Mouse (Mus musculus) embryonic facial prominence, embryonic 11.5 days (tissue): ENCODE data around the gene Slc50a1. TPM values are rescaled to one million over a fixed set of nuclear protein-coding genes. Genes with fewer than 3 reads are reported as not detected.
A peak's percentile ranks its signal among the peaks of the same experiment; 100 is the strongest.

Experiments used
- ATAC-seq: fragments of 200-750 bp; cut with Nextera tagmentation; replicated peaks from 2 replicates; pipeline ENCODE4 v1.8.0; 2017; ENCODE audit warnings: low read depth; ENCODE audit not compliant: insufficient number of reproducible peaks, low FRiP score, low TSS enrichment
- DNase-seq: peaks from one replicate; pipeline ENCODE4 v3.0.0-alpha.2; 2015; ENCODE audit warnings: low spot score
- H3K27ac ChIP-seq: fragments of 300-500 bp; sonication (generic); replicated peaks from 2 replicates; pipeline ENCODE4 v1.5.1; 2014; ENCODE audit warnings: mild to moderate bottlenecking, low read depth, low read length, control low read depth
- H3K27me3 ChIP-seq: fragments of 300-500 bp; sonication (generic); 2 replicates; pipeline ENCODE4 v1.6.1; 2014; ENCODE audit warnings: mild to moderate bottlenecking, low read length, moderate library complexity, mixed read lengths; ENCODE audit not compliant: control insufficient read depth, insufficient read depth
- H3K36me3 ChIP-seq: fragments of 300-500 bp; sonication (generic); replicated peaks from 2 replicates; pipeline ENCODE4 v1.6.1; 2014; ENCODE audit warnings: low read depth, mild to moderate bottlenecking, low read length, moderate library complexity, mixed read lengths; ENCODE audit not compliant: control insufficient read depth, insufficient read depth
- H3K4me1 ChIP-seq: fragments of 300-500 bp; sonication (generic); 2 replicates; pipeline ENCODE4 v1.6.1; 2014; ENCODE audit warnings: low read length, mixed read lengths; ENCODE audit not compliant: control insufficient read depth, insufficient read depth
- H3K4me2 ChIP-seq: fragments of 300-500 bp; sonication (generic); 2 replicates; pipeline ENCODE4 v1.6.1; 2014; ENCODE audit warnings: low read depth, mild to moderate bottlenecking, control low read depth, low read length, moderate library complexity
- H3K4me3 ChIP-seq: fragments of 300-500 bp; sonication (generic); 2 replicates; pipeline ENCODE4 v1.5.1; 2014; ENCODE audit warnings: low read depth, low read length, control low read depth
- H3K9ac ChIP-seq: fragments of 300-500 bp; sonication (generic); replicated peaks from 2 replicates; pipeline ENCODE4 v1.6.1; 2014; ENCODE audit warnings: mild to moderate bottlenecking, control low read depth, low read length
- H3K9me3 ChIP-seq: fragments of 300-500 bp; sonication (generic); replicated peaks from 2 replicates; pipeline ENCODE4 v1.6.1; 2016; ENCODE audit warnings: mild to moderate bottlenecking, low read length, inconsistent platforms, mixed read lengths; ENCODE audit not compliant: control insufficient read depth
- whole genome bisulfite sequencing: fragments of 180-500 bp; shearing (Covaris S2); extraction: QIAGEN DNeasy Blood & Tissue Kit; methylation state at CpG from one replicate; pipeline ENCODE4 v1.1.7; 2014; 5-methylcytosine and 5-hydroxymethylcytosine counted together
- polyA plus RNA-seq: library from polyadenylated mRNA; unstranded; fragments of >200 nt; fragmentation: Nextera tagmentation; extraction: Ambion mirVana; gene quantifications from 2 replicates; pipeline ENCODE4 v1.2.1, GENCODE M21; 2014

Gene Slc50a1
- polyA plus RNA-seq, 1 experiment from 2014 or later = 39.8 TPM

DNA sequence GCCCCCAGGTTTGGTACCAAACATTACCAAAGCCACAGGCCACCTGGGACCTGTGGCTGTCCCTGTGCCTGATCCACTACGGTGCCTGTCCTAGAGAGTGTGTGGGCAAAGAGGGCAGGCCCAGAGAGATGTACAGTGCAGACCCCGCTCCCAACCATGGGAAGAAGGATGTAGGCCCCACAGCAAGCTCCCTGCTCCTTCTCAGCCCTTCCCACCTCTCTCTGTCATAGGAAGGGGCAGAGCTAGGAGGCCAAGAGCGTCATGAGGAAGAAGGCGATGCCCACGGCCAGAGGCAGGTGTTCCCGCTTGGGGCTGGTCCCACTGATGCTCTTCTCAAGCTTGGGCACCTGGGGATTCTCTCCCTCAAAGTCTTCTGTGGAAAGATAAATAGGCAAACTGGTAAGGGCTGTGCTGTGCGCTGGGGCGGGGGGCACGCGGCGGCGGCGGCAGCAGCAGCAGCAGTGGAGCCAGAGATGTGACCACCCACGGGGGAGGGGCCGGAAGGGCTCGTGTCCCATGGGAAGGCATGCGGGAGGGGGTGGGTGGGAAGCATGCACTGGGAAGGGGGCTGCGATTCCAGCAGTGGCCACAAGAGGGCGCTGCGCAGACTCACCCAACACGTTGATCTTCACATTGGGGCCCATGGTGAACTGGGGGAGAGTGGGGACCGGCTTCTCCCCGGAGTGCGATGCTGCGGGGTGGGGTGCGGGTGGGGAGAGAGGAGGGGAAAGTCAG is 45.0 kb upstream of the Slc50a1 start:
- 5% methylated on average over 21 of the region's 26 CpGs for WGBS
- Histone ChIP-seq H3K4me1 (peaks cover 19% of the 10 kb centered on the region), H3K27me3 (peaks cover 24% of the 10 kb centered on the region), H3K9me3 (no peaks in the 10 kb centered on the region), H3K4me3 (peak overlapping the region; percentile 31), H3K4me2 (peak overlapping the region; percentile 78), H3K36me3 (no peaks in the 10 kb centered on the region; the same call in 1 of the 2 replicates), H3K27ac (no peak overlapping the region), H3K9ac (peak overlapping the region; percentile 56)
- ATAC-seq = no peak; the same call in 1 of the 2 replicates
- DNase-seq = peak; percentile 88

- no peak overlapping the region for H3K4me2 ChIP-seq
- peaks cover 20% of the 10 kb centered on the region for H3K27me3 ChIP-seq
- no peaks in the 10 kb centered on the region; the same call in 1 of the 2 replicates for H3K36me3 ChIP-seq
- H3K9me3 ChIP-seq = no peaks in the 10 kb centered on the region
- ATAC-seq (no peak), DNase-seq (no peak)
- 54% methylated on average over 2 of the region's 2 CpGs for whole genome bisulfite sequencing
- H3K9ac ChIP-seq = no peak overlapping the region
- H3K4me1 ChIP-seq = peaks cover 19% of the 10 kb centered on the region
- no peak overlapping the region for H3K4me3 ChIP-seq
- H3K27ac ChIP-seq = no peak overlapping the region
Observed at GRCm38 (mm10) chr3:89314791-89315190, 44.4 kb upstream of the Slc50a1 start.

GRCm38 (mm10) chr3:89314340-89314739 is 44.0 kb upstream of the Slc50a1 start:
- Histone ChIP-seq H3K4me2 (no peak overlapping the region), H3K4me1 (peaks cover 15% of the 10 kb centered on the region), H3K9ac (no peak overlapping the region), H3K27ac (no peak overlapping the region), H3K27me3 (peaks cover 17% of the 10 kb centered on the region), H3K4me3 (no peak overlapping the region), H3K9me3 (no peaks in the 10 kb centered on the region), H3K36me3 (no peaks in the 10 kb centered on the region; the same call in 1 of the 2 replicates)
- no peak for ATAC-seq
- no peak for DNase-seq
- WGBS = 65% methylated on average over 5 of the region's 5 CpGs

DNA sequence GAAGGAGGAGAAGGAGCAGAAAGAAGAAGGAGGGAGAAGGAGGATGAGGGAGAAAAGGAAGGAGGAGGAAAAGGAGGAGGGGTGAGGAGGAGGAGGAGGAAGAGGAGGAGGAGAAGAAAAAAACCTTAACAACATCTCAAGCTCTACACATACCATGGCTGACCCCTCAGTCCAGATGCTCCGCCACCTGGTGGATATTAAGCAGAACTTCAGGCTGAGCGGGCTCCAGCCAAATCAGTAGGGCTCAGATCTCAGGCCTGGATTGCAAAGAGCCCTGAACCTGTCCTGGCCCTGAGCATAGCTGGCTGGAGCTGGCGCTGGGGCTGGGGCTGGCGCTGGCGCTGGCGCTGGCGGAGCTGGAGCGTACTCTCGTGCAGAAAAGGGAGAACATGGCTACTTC is 37.7 kb upstream of the Slc50a1 start:
- peak; percentile 89 for DNase-seq
- Histone ChIP-seq H3K4me1 (no peaks in the 10 kb centered on the region), H3K27ac (no peak overlapping the region), H3K4me2 (no peak overlapping the region), H3K9ac (no peak overlapping the region), H3K4me3 (no peak overlapping the region), H3K36me3 (no peaks in the 10 kb centered on the region; the same call in 1 of the 2 replicates), H3K9me3 (no peaks in the 10 kb centered on the region), H3K27me3 (no peaks in the 10 kb centered on the region)
- 1% methylated on average over 9 of the region's 9 CpGs for WGBS
- peak; percentile 61; the same call in 1 of the 2 replicates for ATAC-seq

GRCm38 (mm10) chr3:89305551-89306325 is 35.4 kb upstream of the Slc50a1 start:
- Histone ChIP-seq H3K27ac (no peak overlapping the region), H3K4me1 (no peaks in the 10 kb centered on the region), H3K4me3 (no peak overlapping the region), H3K4me2 (no peak overlapping the region; the same call in 1 of the 2 replicates), H3K9me3 (no peaks in the 10 kb centered on the region), H3K9ac (peak overlapping the region; percentile 2; the same call in 1 of the 2 replicates), H3K27me3 (no peaks in the 10 kb centered on the region; the same call in 1 of the 2 replicates), H3K36me3 (no peaks in the 10 kb centered on the region)
- no peak for ATAC-seq
- DNase-seq = no peak
- WGBS = 58% methylated on average over 8 of the region's 8 CpGs

GRCm38 (mm10) chr3:89305105-89305504 is 34.7 kb upstream of the Slc50a1 start:
- Histone ChIP-seq H3K27ac (no peak overlapping the region), H3K4me2 (no peak overlapping the region), H3K4me1 (no peaks in the 10 kb centered on the region), H3K9me3 (no peaks in the 10 kb centered on the region), H3K36me3 (no peaks in the 10 kb centered on the region), H3K9ac (0 out of 2 replicates have a peak overlapping the region, but pooled peaks have one; percentile 2), H3K27me3 (no peaks in the 10 kb centered on the region; the same call in 1 of the 2 replicates), H3K4me3 (no peak overlapping the region)
- ATAC-seq (no peak), DNase-seq (no peak)
- WGBS = 50% methylated on average over 4 of the region's 4 CpGs

DNA sequence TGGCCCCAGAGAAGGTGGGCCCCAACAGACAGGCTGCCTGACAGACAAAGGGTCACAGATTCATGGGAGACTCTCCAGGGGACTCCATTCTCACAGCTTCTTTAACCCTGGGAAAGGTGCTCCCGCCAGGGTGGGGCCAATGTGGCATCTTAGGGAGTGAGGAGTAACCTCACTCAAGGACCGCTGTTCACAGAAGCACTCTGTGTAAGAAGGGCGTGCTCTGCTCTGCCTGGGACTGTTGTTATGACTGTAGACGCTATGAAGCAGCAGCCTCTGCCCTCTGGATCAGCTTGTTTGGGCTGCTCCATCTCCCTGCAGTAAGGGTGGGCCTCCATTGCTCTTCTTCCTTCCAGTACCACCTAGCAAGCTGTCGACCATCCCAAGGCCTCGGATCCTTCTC is 34.1 kb upstream of the Slc50a1 start:
- Histone ChIP-seq H3K27ac (no peak overlapping the region), H3K36me3 (no peaks in the 10 kb centered on the region), H3K27me3 (no peaks in the 10 kb centered on the region; the same call in 1 of the 2 replicates), H3K4me2 (no peak overlapping the region), H3K4me3 (no peak overlapping the region), H3K4me1 (no peaks in the 10 kb centered on the region), H3K9me3 (no peaks in the 10 kb centered on the region), H3K9ac (no peak overlapping the region)
- DNase-seq = no peak
- WGBS = 60% methylated on average over 6 of the region's 6 CpGs
- ATAC-seq = no peak

DNA sequence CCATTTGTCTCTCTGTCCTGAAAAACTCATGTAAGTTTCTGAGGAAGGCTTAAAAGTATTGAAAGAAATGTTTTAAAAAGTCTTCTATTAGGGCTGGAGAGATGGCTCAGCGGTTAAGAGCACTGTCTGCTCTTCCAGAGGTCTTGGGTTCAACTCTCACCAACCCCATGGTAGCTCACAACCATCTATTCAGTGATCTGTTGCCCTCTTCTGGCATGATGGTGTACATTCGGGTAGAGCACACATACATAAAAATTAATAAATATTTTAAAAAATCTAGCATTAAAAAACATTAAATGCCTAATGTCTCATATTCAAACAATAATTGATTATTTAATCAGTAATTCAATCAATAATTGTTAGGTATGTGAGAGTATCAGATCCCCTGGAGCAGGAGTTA is 30.1 kb upstream of the Slc50a1 start:
- Histone ChIP-seq H3K27ac (no peak overlapping the region), H3K36me3 (no peaks in the 10 kb centered on the region), H3K9me3 (no peaks in the 10 kb centered on the region), H3K4me2 (no peak overlapping the region), H3K27me3 (no peaks in the 10 kb centered on the region; the same call in 1 of the 2 replicates), H3K4me1 (no peaks in the 10 kb centered on the region), H3K4me3 (no peak overlapping the region), H3K9ac (no peak overlapping the region)
- 62% methylated on average over 2 of the region's 2 CpGs for WGBS
- no peak for DNase-seq
- no peak for ATAC-seq
